Comparison of ENCODE assay signal across 17 mouse cellular contexts in the genomic region with DNA sequence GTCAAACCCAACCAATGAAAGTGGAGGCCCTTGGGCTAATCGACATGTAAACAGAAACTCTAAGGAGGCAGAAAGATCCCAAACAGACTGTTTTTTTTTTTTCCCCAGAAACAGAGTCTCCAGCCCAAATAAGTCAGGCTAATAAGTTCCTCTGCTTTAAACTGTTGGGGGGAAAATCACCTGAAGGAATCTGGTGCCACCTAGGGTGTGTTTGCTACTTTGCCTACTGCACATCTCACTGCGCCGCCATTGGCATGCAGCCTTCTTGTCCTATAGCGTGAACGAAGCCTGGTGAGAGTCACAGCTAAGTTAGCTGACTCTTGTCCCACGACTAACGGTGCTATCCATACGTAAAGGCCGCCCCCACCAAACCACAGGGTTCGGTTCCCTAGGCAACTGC. TPM values are rescaled to one million over a fixed set of nuclear protein-coding genes. Genes with fewer than 3 reads are reported as not detected.
DNase-seq lines count a peak whose midpoint lies in the region; ATAC-seq and TF ChIP-seq lines count a peak whose summit lies in the region.
"Had no signal": no experiment of that assay in that cellular context is flagged by ENCODE, and none has a peak within 500 bp of the region (broad histone marks: within the 10 kb centered on the region; RNA-seq: fewer than 3 reads in every experiment).

No protein-coding gene starts in this region.

- no peaks in the 10 kb centered on the region for H3K9me3 ChIP-seq in heart, postnatal 0 days (replicated peaks; ENCODE audit: control insufficient read depth, low read length)
- no peaks in the 10 kb centered on the region for H3K9me3 ChIP-seq in liver, postnatal 0 days (ENCODE audit: low read length)
- no peaks in the 10 kb centered on the region for H3K9me3 ChIP-seq in MEL (replicated peaks; ENCODE audit: insufficient read depth, low read length)

- H3K36me3 ChIP-seq in heart, postnatal 0 days (replicated peaks; ENCODE audit: control insufficient read depth, insufficient read depth, low read length) = no peaks in the 10 kb centered on the region
- no peaks in the 10 kb centered on the region for H3K36me3 ChIP-seq in liver, postnatal 0 days (replicated peaks; ENCODE audit: insufficient read depth, low read length)
- H3K36me3 ChIP-seq in MEL (ENCODE audit: control insufficient read depth in 1 of 2, insufficient read depth in 2 of 2, low read length in 2 of 2) = no peaks in the 10 kb centered on the region
- no peaks in the 10 kb centered on the region for H3K36me3 ChIP-seq in small intestine, adult 2 months (ENCODE audit: control insufficient read depth, insufficient read depth, low read length)

- TF ChIP-seq CTCF in heart, postnatal 0 days (IDR thresholded peaks at IDR 0.05; ENCODE audit: low read depth) = peak; percentile 50
- TF ChIP-seq CTCF in liver, postnatal 0 days (IDR thresholded peaks at IDR 0.05; ENCODE audit: low read depth) = peak; percentile 63
- TF ChIP-seq CTCF in MEL (IDR thresholded peaks at IDR 0.05 in 2 of 3, conservative IDR thresholded peaks at IDR 0.05 in 1 of 3; ENCODE audit: control insufficient read depth in 1 of 3, insufficient read depth in 1 of 3, low read depth in 2 of 3, low read length in 3 of 3, poor library complexity in 1 of 3, severe bottlenecking in 1 of 3) = peak in 1 of 3 experiments; percentile 44; a peak in 2 of 6 replicates
- TF ChIP-seq CTCF in small intestine, adult 2 months (IDR thresholded peaks at IDR 0.05; ENCODE audit: extremely low read depth, insufficient read length, insufficient replicate concordance, low read depth, low read length) = peak; percentile 15; the same call in 1 of the 2 replicates

- H3K79me2 ChIP-seq in MEL (ENCODE audit: control insufficient read depth, insufficient read depth, low read length, poor library complexity) = no peaks in the 10 kb centered on the region

- no peak for TF ChIP-seq EP300 in heart, postnatal 0 days (IDR thresholded peaks at IDR 0.05; ENCODE audit: low read depth)
- no peak for TF ChIP-seq EP300 in liver, postnatal 0 days (IDR thresholded peaks at IDR 0.05; ENCODE audit: low read depth)
- no peak for TF ChIP-seq EP300 in MEL (IDR thresholded peaks at IDR 0.05; ENCODE audit: low read depth in 1 of 2, low read length in 2 of 2)

- no peak for TF ChIP-seq POLR2A in MEL (IDR thresholded peaks at IDR 0.05; ENCODE audit: control insufficient read depth in 1 of 2, insufficient read depth in 1 of 2, low read depth in 1 of 2, low read length in 2 of 2, poor library complexity in 1 of 2)
- TF ChIP-seq POLR2A in small intestine, adult 2 months (IDR thresholded peaks at IDR 0.05; ENCODE audit: low read depth, low read length) = no peak

- H3K27me3 ChIP-seq in heart, postnatal 0 days (ENCODE audit: control insufficient read depth, insufficient read depth, low read length) = peaks cover 15% of the 10 kb centered on the region
- H3K27me3 ChIP-seq in liver, postnatal 0 days (ENCODE audit: insufficient read depth, low read length) = peaks cover 10% of the 10 kb centered on the region
- H3K27me3 ChIP-seq in MEL (ENCODE audit: control insufficient read depth in 1 of 2, insufficient read depth in 2 of 2, low read length in 2 of 2) = peaks cover 7 to 15% of the 10 kb centered on the region in 2 experiments
- H3K27me3 ChIP-seq in small intestine, adult 2 months (ENCODE audit: control insufficient read depth, insufficient read depth, low read length) = peaks cover 5% of the 10 kb centered on the region

- peak; percentile 49 for TF ChIP-seq RAD21 in MEL (IDR thresholded peaks at IDR 0.05; ENCODE audit: low read depth, low read length)

- WGBS in heart, postnatal 0 days = 65% methylated on average over 10 of the region's 10 CpGs
- 67% methylated on average over 10 of the region's 10 CpGs for WGBS in liver, postnatal 0 days (ENCODE audit: insufficient replicate concordance)
- 53% methylated on average over 10 of the region's 10 CpGs for WGBS in small intestine, adult 2 months

- peak; percentile 41 for DNase-seq in heart, postnatal 0 days (ENCODE audit: low spot score)
- DNase-seq in heart, adult 9 months (ENCODE audit: low spot score in 2 of 2) = no peak
- no peak for DNase-seq in liver, postnatal 0 days
- DNase-seq in liver = no peak
- DNase-seq in MEL (ENCODE audit: low read depth, low spot score) = peak; percentile 24
- DNase-seq in cerebellum, adult 18-20 months = no peak
- no peak for DNase-seq in layer of hippocampus, adult 11-12 months (ENCODE audit: low spot score)
- DNase-seq: cerebellum, adult 11-12 months; heart, postnatal 36 days; lung, postnatal 14 days; right cerebral cortex, postnatal 14 days had no signal

- no peaks in the 10 kb centered on the region for H3K4me1 ChIP-seq in heart, postnatal 0 days (ENCODE audit: control insufficient read depth, insufficient read depth)
- H3K4me1 ChIP-seq in liver, postnatal 0 days (ENCODE audit: insufficient read depth) = peaks cover 8% of the 10 kb centered on the region; the same call in 1 of the 2 replicates
- no peaks in the 10 kb centered on the region; a peak in 2 of 4 replicates for H3K4me1 ChIP-seq in MEL (ENCODE audit: control insufficient read depth in 1 of 2, insufficient read depth in 2 of 2, low read length in 2 of 2)
- peaks cover 1% of the 10 kb centered on the region for H3K4me1 ChIP-seq in small intestine, adult 2 months (ENCODE audit: control insufficient read depth, insufficient read depth, insufficient read length, low read length)

- H3K9ac ChIP-seq in heart, postnatal 0 days (replicated peaks; ENCODE audit: low read depth, low read length) = no peak overlapping the region
- H3K9ac ChIP-seq in liver, postnatal 0 days (replicated peaks) = no peak overlapping the region
- no peak overlapping the region for H3K9ac ChIP-seq in MEL (ENCODE audit: control insufficient read depth, low read depth, low read length, poor library complexity, severe bottlenecking)

- H3K4me3 ChIP-seq in heart, postnatal 0 days (ENCODE audit: low read depth, low read length) = no peak overlapping the region
- no peak overlapping the region for H3K4me3 ChIP-seq in liver, postnatal 0 days (ENCODE audit: low read depth, low read length)
- H3K4me3 ChIP-seq in MEL (ENCODE audit: control insufficient read depth in 1 of 2, insufficient read depth in 1 of 2, low read depth in 2 of 2, low read length in 2 of 2) = no peak overlapping the region
- H3K4me3 ChIP-seq in small intestine, adult 2 months (ENCODE audit: low read depth, low read length) = no peak overlapping the region

- no peak overlapping the region for H3K4me2 ChIP-seq in heart, postnatal 0 days (ENCODE audit: low read depth, low read length)
- no peak overlapping the region for H3K4me2 ChIP-seq in liver, postnatal 0 days (ENCODE audit: low read depth, low read length)

- H3K27ac ChIP-seq in heart, postnatal 0 days (ENCODE audit: low read depth) = no peak overlapping the region
- H3K27ac ChIP-seq in liver, postnatal 0 days (ENCODE audit: low read depth) = no peak overlapping the region
- H3K27ac ChIP-seq in MEL (ENCODE audit: control insufficient read depth, low read depth, low read length) = no peak overlapping the region
- no peak overlapping the region for H3K27ac ChIP-seq in small intestine, adult 2 months (ENCODE audit: insufficient read depth, low read depth, low read length)

- no peak for ATAC-seq in heart, postnatal 0 days (ENCODE audit: insufficient read depth, low read depth)
- peak; percentile 48 for ATAC-seq in liver, postnatal 0 days
- ATAC-seq: forebrain, embryonic 16.5 days had no signal

TF ChIP-seq in MEL, 35 proteins besides CTCF, POLR2A, EP300 and RAD21:
- TF ChIP-seq SMC3 (IDR thresholded peaks at IDR 0.05; ENCODE audit: low read depth, low read length) (peak; percentile 59), GABPA (IDR thresholded peaks at IDR 0.05; ENCODE audit: low read depth, low read length) (no peak), MYC (IDR thresholded peaks at IDR 0.05; ENCODE audit: low read depth, low read length) (no peak), ZNF384 (IDR thresholded peaks at IDR 0.05; ENCODE audit: low read depth, low read length) (no peak), UBTF (IDR thresholded peaks at IDR 0.05; ENCODE audit: borderline replicate concordance, insufficient read depth, low read depth, low read length) (no peak), JUND (IDR thresholded peaks at IDR 0.05; ENCODE audit: low read depth, low read length) (no peak), ZC3H11A (IDR thresholded peaks at IDR 0.05; ENCODE audit: low read depth, low read length) (peak; percentile 52), ZKSCAN1 (IDR thresholded peaks at IDR 0.05; ENCODE audit: low read depth, low read length) (no peak), CHD1 (IDR thresholded peaks at IDR 0.05; ENCODE audit: low read depth, low read length) (no peak), ZMIZ1 (IDR thresholded peaks at IDR 0.05; ENCODE audit: low read depth, low read length) (no peak)

RNA-seq across cellular contexts. Expression of gene Slc47a2, which starts 5.1 kb away (rescaled TPM):
- not detected in 2 replicates for total RNA-seq in heart, postnatal 0 days (2014; rRNA removed; ENCODE audit: low replicate concordance)
- 0.04 and 0.14 TPM in 2 replicates for polyA plus RNA-seq in heart, postnatal 0 days (2015; fragmentation: Nextera tagmentation; extraction: Ambion mirVana)
- polyA plus RNA-seq in liver, postnatal 0 days (2015; fragmentation: Nextera tagmentation; extraction: Ambion mirVana) = not detected in 2 replicates
- total RNA-seq in MEL (2012; rRNA removed) = 0.10 and 0.15 TPM in 2 replicates
- under 1 TPM in 1 of 2 experiments, not detected in 1; 0.25 TPM for polyA plus RNA-seq in MEL (2012; ENCODE audit: insufficient read depth in 1 of 2, insufficient read length in 2 of 2, low read depth in 1 of 2, low replicate concordance in 2 of 2, missing spikeins in 1 of 2)
- 0.06 TPM in 1 of 2 replicates, not detected in the other for polyA plus RNA-seq in small intestine, adult 2 months (2012; rRNA removed)
- total RNA-seq: granulocyte monocyte progenitor cell, adult 5-6 weeks; heart, postnatal 36 days; left cerebral cortex, postnatal 36 days; monocyte, adult 5-6 weeks had no signal
- polyA plus RNA-seq: forebrain, embryonic 16.5 days; intestine, embryonic 14.5 days had no signal

RNA-seq across cellular contexts. Expression of gene Slc47a1, which starts 40.6 kb away (rescaled TPM):
- total RNA-seq in heart, postnatal 0 days (2014; rRNA removed; ENCODE audit: low replicate concordance) = 34.7 and 49.4 TPM in 2 replicates
- 31.2 and 31.5 TPM in 2 replicates for polyA plus RNA-seq in heart, postnatal 0 days (2015; fragmentation: Nextera tagmentation; extraction: Ambion mirVana)
- polyA plus RNA-seq in liver, postnatal 0 days (2015; fragmentation: Nextera tagmentation; extraction: Ambion mirVana) = 27.5 and 30.2 TPM in 2 replicates
- total RNA-seq in MEL (2012; rRNA removed) = 0.04 TPM in 1 of 2 replicates, not detected in the other
- polyA plus RNA-seq in MEL (2012; ENCODE audit: insufficient read depth in 1 of 2, insufficient read length in 2 of 2, low read depth in 1 of 2, low replicate concordance in 2 of 2, missing spikeins in 1 of 2) = not detected
- 9.7 and 25.8 TPM in 2 replicates for polyA plus RNA-seq in small intestine, adult 2 months (2012; rRNA removed)
- total RNA-seq: granulocyte monocyte progenitor cell, adult 5-6 weeks; monocyte, adult 5-6 weeks had no signal

Comparison
In these comparisons a context has a peak if more than half of its experiments do, and no peak if none do; other contexts are left out.
1. DNase-seq: peak in heart, postnatal 0 days (single experiment) and MEL (single experiment); none in heart, adult 9 months (0 of 2), liver, postnatal 0 days (single experiment), liver (single experiment), cerebellum, adult 18-20 months (0 of 2) and layer of hippocampus, adult 11-12 months (single experiment).
2. RNA of gene Slc47a1, which starts 40.6 kb away (polyA plus RNA-seq): 31.2 to 31.5 TPM in heart, postnatal 0 days, 27.5 to 30.2 TPM in liver, postnatal 0 days and 9.7 to 25.8 TPM in small intestine, adult 2 months; not detected in MEL; every median in the first group is over 10 times any median in the second.